In genomic region chr17:28445886-28446819, GRCm38 (mm10) we compare ENCODE assay signal across 23 mouse cellular contexts.
DNase-seq lines count a peak whose midpoint lies in the region; ATAC-seq lines count a peak whose summit lies in the region.
"Had no signal": no experiment of that assay in that cellular context is flagged by ENCODE, and none has a peak within 500 bp of the region (broad histone marks: within the 10 kb centered on the region; RNA-seq: fewer than 3 reads in every experiment).

No protein-coding gene starts in this region.

- no peak overlapping the region for H3K9ac ChIP-seq in forebrain, embryonic 11.5 days (ENCODE audit: low read length)
- H3K9ac ChIP-seq: heart, embryonic 15.5 days; hindbrain, embryonic 12.5 days; midbrain, embryonic 13.5 days; neural tube, embryonic 15.5 days had no signal

- H3K4me3 ChIP-seq in forebrain, embryonic 11.5 days (ENCODE audit: low read depth, low read length): no peak overlapping the region
- no peak overlapping the region for H3K4me3 ChIP-seq in forebrain, embryonic 10.5 days
- H3K4me3 ChIP-seq: heart, embryonic 15.5 days; hindbrain, embryonic 12.5 days; midbrain, embryonic 13.5 days; myocyte; neural tube, embryonic 15.5 days had no signal

- H3K4me1 ChIP-seq in forebrain, embryonic 11.5 days (replicated peaks; ENCODE audit: control insufficient read depth, insufficient read depth, low read length): no peaks in the 10 kb centered on the region
- H3K4me1 ChIP-seq in forebrain, embryonic 10.5 days: 0 out of 2 replicates have a peak, but pooled peaks cover 3% of the 10 kb centered on the region
- H3K4me1 ChIP-seq: hindbrain, embryonic 12.5 days; midbrain, embryonic 13.5 days; neural tube, embryonic 15.5 days had no signal

- no peak for ATAC-seq in forebrain, embryonic 11.5 days (replicated peaks; ENCODE audit: low FRiP score)
- ATAC-seq: forebrain, embryonic 14.5 days; midbrain, embryonic 13.5 days had no signal

- H3K36me3 ChIP-seq in forebrain, embryonic 11.5 days (ENCODE audit: control insufficient read depth, insufficient read depth, low read length): no peaks in the 10 kb centered on the region
- H3K36me3 ChIP-seq in forebrain, embryonic 10.5 days (replicated peaks): no peaks in the 10 kb centered on the region
- H3K36me3 ChIP-seq: heart, embryonic 15.5 days; hindbrain, embryonic 12.5 days; midbrain, embryonic 13.5 days; neural tube, embryonic 15.5 days had no signal

- H3K27ac ChIP-seq in forebrain, embryonic 11.5 days (ENCODE audit: low read depth, low read length): no peak overlapping the region
- no peak overlapping the region for H3K27ac ChIP-seq in forebrain, embryonic 10.5 days
- H3K27ac ChIP-seq: heart, embryonic 15.5 days; hindbrain, embryonic 12.5 days; macrophage; midbrain, embryonic 13.5 days; neural tube, embryonic 15.5 days had no signal

- H3K4me2 ChIP-seq in forebrain, embryonic 11.5 days (ENCODE audit: low read depth, low read length, severe bottlenecking): no peak overlapping the region
- H3K4me2 ChIP-seq: heart, embryonic 15.5 days; hindbrain, embryonic 12.5 days; midbrain, embryonic 13.5 days; neural tube, embryonic 15.5 days had no signal

- intact Hi-C loops in heart, postnatal 14 days (cut with DNase I): no loop called here
- intact Hi-C loops in left cerebral cortex, postnatal 10 days (cut with DNase I): no loop called here

- WGBS in forebrain, embryonic 11.5 days: 89% methylated on average over 12 of the region's 12 CpGs
- WGBS in forebrain, embryonic 10.5 days: 95% methylated on average over 12 of the region's 12 CpGs

- no peaks in the 10 kb centered on the region for H3K27me3 ChIP-seq in forebrain, embryonic 11.5 days (ENCODE audit: control insufficient read depth, insufficient read depth, low read length)
- H3K27me3 ChIP-seq in forebrain, embryonic 10.5 days (ENCODE audit: poor library complexity, severe bottlenecking): no peaks in the 10 kb centered on the region
- H3K27me3 ChIP-seq: heart, embryonic 15.5 days; hindbrain, embryonic 12.5 days; midbrain, embryonic 13.5 days; neural tube, embryonic 15.5 days had no signal

- DNase-seq in forebrain, embryonic 11.5 days (ENCODE audit: low spot score): peak; percentile 9
- no peak for DNase-seq in forebrain, embryonic 10.5 days (ENCODE audit: extremely low spot score, low spot score)
- peak; percentile 59 to 74 for DNase-seq in kidney, postnatal 25 days
- DNase-seq in kidney, adult 11 months: no peak
- peak; percentile 32 to 58 for DNase-seq in heart, postnatal 14 days
- DNase-seq in skeletal muscle tissue, adult 2 months (ENCODE audit: low read depth, low spot score): peak; percentile 53
- DNase-seq in left cerebral cortex, adult 18-20 months (ENCODE audit: low spot score in 2 of 2): no peak
- DNase-seq in left cerebral cortex, postnatal 10 days (ENCODE audit: extremely low spot score in 1 of 2, low spot score in 2 of 2): no peak
- DNase-seq: adrenal gland, adult 8-10 months; cerebellum, adult 18-20 months; cerebellum, postnatal 36 days; kidney, postnatal 14 days; left cerebral cortex, postnatal 4 days; lung, adult 2 months; right cerebral cortex, postnatal 4 days; thymus, postnatal 36 days had no signal

- H3K9me3 ChIP-seq in forebrain, embryonic 11.5 days (ENCODE audit: control insufficient read depth, low read length): no peaks in the 10 kb centered on the region
- H3K9me3 ChIP-seq in forebrain, embryonic 10.5 days: no peaks in the 10 kb centered on the region
- H3K9me3 ChIP-seq: heart, embryonic 15.5 days; hindbrain, embryonic 12.5 days; midbrain, embryonic 13.5 days; neural tube, embryonic 15.5 days had no signal

Comparison
In these comparisons a context has a peak if more than half of its experiments do, and no peak if none do; other contexts are left out.
1. DNase-seq: peak in forebrain, embryonic 11.5 days (single experiment), kidney, postnatal 25 days (2 of 2), heart, postnatal 14 days (2 of 2) and skeletal muscle tissue, adult 2 months (single experiment); none in forebrain, embryonic 10.5 days (single experiment), kidney, adult 11 months (single experiment), left cerebral cortex, adult 18-20 months (0 of 2) and left cerebral cortex, postnatal 10 days (0 of 2).